Mouse (Mus musculus) erythroblast, embryonic 14.5 days (primary cell): ENCODE measurements around the gene AK157302.

Experiments
- GATA1 ChIP-seq: IDR thresholded peaks from 2 replicates; pipeline ENCODE4 v1.6.1; 2012; ENCODE audit warnings: low read length, inconsistent platforms, mixed read lengths
- TAL1 ChIP-seq: IDR thresholded peaks from 3 replicates; pipeline ENCODE4 v1.6.1; 2012; ENCODE audit warnings: low read length, inconsistent platforms, mixed read lengths

GRCm38 (mm10) chr13:21530136-21530535 lies 35.1 kb downstream of the AK157302 start:
- TF ChIP-seq TAL1 (no peak), GATA1 (no peak)
